Mouse (Mus musculus) thymus, postnatal 14 days (tissue): ENCODE results near the gene BC035044.
"Not testable (repeated sequence)": the region's sequence is repeated elsewhere in the genome, so short reads cannot be mapped to it uniquely, and the experiment has no call there.

Experiments
- DNase-seq: peaks from one replicate; pipeline ENCODE4 v3.0.0; 2021

Gene BC035044

DNA sequence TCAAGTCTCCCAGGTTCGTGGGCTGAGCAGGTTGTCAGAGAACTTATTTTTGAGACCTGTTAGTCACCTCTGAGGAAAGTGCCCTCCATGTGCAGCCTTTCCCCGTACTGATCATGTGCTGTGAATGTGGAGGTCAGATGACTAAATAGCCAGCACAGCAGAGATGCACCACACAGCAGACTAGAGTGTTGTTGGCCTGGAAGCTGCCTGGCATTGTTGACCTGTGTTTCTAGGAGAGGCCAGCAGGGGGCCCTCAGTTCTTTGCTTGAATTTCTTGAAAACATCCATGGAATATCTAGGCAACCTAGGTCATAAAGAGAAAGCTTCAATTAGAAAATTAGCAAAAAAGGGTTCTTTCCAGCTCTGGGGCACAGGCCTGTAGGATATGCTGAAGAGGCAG is 41.0 kb downstream of the BC035044 start:
- DNase-seq, result no peak

DNA sequence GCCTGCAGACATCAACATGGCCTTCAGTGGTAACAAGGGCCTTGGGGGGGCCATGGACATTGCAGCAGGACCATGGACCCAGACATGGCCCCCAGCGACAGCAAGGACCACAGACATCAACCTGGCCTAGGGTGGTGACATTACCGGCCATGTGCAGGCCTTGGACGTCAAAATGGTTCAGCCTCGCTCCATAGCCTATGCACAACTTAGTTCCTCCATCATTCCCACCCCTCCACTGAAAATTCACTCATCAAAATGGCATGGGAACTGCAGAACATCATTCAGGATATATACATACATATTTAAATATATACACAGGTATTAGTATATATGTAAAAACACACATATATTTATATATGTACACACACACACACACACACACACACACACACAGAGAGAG is 43.5 kb downstream of the BC035044 start:
- no peak for DNase-seq

DNA sequence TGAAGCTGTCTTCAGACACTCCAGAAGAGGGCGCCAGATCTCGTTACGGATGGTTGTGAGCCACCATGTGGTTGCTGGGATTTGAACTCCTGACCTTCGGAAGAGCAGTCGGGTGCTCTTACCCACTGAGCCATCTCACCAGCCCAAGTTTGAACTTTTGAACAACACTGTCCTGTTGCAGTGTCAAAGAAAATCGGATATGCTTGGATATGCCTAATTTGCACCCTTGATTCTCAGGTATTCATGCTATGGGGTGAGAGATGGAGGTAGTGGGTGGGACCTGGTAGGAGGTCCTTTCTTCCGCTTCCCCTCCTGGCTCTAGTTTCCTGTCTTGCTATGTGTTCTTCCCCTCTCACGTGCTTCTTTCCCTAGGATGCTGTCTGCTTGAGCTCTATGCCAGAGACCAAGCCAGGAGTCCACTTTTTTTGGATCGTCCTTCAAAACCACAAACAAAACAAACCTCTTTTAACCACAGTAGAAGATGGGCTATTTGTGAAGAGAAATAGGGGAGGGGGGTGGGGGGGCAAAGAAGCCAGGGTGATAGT is 44.9 kb downstream of the BC035044 start:
- DNase-seq, result no peak

DNA sequence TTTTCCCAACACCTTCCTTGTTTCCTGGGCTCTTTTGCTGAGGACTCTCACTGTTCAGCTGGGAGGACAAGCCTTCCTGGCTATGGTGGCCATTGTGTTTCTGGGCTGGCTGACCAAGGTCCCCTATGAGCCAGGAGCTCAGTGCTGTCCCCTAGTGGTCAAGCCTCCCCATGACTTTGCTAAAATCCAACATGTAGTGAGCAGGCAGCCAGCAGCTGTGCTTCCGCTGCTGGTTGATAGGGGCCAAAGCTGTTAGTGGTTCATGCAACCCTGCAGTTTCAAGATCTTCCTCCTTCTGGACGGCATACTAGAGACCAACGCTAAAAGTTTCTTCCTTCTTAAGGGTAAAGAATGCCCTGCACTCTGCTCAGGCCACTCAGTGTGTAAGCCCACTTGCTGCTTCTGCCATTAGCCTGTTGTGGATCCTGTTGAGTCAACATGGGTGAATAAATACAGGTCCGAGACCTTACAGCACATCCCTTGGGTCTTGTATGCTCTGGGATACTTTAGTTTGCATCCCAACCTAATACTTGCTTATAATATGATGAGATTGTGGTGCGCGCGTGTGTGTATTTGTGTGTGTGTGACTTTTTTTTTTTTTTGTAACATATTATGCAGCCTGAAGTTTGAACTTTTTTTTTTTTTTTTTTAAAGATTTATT is 45.5 kb downstream of the BC035044 start:
- DNase-seq, result peak; percentile 89

DNA sequence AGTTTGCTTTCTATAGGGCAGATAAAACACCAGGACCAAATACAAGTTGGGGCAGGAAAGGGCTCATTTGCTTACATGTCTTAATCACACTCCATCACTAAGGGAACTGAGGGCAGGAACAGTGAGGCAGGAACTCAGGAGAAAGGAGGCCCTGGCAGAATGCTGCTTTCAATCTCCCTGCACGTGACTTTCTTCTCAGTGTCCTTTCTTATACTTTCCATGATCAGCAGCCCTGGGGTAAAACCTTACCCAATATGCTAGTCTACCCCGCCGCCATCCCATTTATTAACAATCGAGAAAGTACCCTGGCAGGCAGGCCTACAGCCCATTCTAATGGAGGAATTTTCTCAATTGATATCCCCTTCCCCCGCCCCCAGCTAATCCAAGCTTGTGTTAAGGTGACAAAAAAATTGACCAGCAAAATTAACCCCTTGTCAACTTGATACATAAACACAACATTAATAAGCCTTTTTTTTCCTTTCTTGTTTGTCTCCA is 46.3 kb downstream of the BC035044 start:
- DNase-seq, result no peak

DNA sequence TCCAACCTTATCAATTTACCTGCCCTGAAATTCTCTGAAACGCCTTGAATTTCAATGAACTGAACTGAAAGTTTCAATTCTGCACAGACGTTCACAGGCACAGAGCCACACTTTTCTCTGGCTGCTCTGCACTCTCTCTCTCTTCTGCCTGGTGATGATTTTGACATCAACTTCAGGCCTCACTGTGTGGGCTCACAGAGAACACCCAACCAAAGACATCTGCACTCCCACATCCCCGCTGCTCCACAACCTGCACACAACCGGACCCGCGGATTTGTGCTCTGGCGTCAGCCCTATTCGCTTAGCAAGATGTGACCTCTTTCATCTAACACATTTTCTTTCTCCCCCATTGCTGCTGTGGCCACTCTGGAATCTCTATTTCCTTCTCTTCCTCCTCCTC is 46.8 kb downstream of the BC035044 start:
- no peak for DNase-seq

DNA sequence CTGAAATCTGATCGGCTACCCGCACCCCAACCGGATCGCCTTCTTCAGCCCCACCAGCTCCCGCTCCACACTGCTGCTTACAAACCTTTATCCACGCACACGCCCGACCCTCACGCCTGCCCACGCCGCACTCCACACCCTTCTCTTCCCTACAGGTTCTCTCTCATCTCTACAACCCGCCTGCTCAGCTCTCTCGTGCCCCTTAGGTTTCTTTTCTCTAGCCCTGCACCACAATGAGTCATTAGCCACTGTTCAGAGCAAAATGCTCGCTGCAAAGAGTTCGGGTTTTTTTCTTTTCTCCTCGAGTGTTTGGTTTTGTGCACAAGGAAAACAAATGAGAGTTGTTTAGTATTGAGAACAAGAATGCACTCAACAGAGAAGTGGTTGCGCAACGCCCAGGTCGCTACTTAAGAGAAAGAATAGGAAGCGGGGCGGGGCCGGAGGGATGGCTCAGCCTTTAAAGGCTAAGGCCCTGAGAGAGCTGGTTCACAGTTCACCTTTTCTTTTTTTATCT is 47.4 kb downstream of the BC035044 start:
- DNase-seq, result peak; percentile 68

DNA sequence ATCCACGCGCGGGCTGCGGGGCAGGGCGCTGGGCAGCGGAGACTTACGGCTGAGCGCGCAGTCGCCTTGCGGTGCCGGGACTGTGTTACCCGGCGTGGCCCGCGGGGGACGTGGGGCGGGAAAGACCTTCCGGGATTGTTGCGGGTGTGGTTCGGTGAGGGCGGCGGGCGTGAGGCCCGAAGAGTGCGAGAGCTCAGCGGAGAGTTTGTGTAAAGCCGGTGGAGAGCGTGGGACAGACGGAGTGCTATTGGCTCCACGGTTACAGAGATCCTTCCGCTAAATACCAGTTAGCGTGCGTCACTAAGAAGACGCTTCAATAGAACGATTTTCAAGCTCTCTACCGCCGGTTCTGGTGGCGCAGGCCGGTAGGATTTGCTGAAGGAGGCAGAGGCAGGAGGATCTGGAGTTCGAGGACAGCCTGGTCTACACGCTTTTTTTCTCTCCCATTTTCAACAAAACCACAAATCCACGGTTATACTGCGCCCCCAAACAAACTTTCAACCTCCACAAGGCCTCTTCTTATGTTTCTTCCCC is 47.9 kb downstream of the BC035044 start:
- DNase-seq, result peak; percentile 88

DNA sequence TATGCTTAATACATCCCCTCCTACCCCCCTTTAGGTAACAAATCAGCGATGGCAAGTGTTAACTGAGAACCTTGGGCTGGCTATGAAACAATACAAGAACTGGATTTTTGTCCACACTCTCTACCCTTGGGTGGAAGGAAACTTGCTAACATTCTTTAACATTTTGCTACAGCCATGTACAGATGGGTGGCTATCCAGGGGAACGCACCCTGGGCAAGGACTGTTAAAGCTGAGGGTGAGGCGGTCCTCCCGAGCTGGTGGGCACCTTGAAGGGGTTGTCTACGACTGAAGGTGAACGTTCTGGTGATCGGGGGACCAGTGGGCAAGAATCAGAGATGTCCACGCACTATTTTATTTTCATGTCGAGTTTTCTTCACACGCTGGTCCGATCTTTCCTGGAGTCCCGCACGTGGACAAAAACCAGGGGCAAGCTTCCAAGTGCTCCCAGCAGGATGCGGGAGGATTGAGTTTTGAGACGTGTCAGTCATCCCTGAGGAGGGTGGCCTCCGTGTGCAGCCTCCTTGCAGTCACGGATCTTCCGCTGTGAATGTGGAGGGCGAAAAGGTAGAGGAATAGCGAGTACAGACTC is 48.5 kb downstream of the BC035044 start:
- no peak for DNase-seq

DNA sequence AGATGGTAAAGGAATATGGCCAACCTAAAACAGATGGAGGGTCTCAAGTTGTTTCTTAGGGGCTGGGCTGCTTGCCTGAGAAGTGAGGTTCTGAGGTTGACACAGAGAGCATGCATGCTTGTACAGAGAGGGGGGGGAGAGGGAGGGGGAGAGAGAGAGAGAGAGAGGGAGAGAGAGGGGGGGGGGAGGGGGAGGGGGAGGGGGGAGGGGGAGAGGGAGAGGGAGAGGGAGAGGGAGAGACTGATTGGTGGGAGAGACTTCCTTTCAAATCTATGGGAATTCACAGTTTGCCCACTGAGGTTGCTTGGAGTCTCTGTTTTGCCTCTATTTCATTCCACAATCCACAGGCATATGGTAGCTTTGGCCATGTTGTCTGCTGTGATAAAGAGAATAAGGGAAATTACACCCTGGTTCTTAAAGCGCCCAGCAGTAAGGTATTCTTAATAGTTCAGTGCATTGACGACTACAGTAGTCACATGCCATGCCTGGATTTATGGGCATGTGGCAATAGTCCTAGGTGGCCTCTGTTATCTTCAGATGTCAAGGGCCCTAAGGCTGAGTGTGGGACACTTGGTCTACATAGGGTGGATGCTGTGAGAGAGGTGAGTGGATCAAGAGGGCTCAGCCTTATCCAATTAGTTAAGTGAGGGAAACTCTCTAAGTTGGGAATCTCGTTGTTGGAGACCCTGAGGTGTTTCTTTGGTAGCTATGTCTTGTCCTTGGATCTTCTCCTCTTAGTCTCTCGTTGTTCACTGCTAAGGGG is 49.4 kb downstream of the BC035044 start:
- no peak for DNase-seq

DNA sequence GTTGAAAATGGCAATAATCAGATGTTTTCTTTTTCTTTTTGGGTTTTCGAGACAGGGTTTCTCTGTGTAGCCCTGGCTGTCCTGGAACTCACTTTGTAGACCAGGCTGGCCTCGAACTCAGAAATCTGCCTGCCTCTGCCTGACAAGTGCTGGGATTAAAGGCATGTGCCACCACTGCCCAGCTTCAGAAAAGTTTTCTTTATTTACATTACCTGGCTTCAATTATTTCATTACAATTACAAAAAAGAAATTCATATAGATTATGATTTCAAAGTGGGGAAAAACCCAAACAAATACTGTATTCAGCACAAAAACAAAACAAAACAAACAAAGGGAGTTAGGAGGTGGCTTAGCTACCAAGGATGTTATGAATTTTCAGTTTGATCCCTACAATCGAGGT is 50.3 kb downstream of the BC035044 start:
- DNase-seq, result not testable (repeated sequence)

DNA sequence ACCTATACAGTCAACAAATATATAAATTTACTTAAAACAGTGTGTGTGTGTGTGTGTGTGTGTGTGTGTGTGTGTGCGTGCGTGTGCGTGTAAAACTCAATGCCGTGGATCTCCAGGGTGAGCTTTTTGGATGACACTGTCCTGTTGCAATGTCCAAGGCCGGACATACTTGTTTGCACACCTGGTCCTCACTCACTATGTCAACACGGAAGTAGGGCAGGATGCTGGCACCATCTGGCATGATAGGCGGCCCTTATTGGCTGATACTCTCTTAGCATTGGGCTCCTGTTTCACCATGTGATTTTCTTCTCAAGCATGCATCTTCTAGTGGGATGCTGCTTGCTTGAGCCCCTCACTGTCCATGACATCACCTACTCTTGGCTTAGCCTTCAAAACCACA is 51.0 kb downstream of the BC035044 start:
- no peak for DNase-seq

DNA sequence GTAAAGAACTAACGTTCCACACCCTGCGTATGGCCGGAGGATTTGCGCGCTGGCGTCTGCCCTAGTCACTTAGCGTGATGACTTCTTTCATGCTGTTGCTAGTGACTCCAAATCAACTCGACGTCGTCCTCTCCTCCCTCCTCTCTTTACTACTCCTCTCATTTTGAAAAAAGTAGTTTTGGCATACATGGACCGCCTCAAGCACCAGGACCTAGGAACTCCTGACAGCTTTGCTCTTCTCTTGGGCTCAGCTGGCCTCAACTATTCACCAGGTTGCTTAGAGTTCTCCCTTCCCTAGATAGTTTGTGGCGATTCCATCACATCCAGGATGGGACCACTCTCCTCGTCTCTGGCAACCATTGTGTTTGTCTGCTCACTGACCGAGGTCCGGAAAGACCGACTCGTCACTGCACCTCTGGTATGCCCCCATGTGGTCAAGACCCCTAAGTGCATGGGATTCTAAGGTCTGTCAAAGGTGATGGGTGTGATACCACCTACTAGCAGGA is 51.6 kb downstream of the BC035044 start:
- peak; percentile 92 for DNase-seq

DNA sequence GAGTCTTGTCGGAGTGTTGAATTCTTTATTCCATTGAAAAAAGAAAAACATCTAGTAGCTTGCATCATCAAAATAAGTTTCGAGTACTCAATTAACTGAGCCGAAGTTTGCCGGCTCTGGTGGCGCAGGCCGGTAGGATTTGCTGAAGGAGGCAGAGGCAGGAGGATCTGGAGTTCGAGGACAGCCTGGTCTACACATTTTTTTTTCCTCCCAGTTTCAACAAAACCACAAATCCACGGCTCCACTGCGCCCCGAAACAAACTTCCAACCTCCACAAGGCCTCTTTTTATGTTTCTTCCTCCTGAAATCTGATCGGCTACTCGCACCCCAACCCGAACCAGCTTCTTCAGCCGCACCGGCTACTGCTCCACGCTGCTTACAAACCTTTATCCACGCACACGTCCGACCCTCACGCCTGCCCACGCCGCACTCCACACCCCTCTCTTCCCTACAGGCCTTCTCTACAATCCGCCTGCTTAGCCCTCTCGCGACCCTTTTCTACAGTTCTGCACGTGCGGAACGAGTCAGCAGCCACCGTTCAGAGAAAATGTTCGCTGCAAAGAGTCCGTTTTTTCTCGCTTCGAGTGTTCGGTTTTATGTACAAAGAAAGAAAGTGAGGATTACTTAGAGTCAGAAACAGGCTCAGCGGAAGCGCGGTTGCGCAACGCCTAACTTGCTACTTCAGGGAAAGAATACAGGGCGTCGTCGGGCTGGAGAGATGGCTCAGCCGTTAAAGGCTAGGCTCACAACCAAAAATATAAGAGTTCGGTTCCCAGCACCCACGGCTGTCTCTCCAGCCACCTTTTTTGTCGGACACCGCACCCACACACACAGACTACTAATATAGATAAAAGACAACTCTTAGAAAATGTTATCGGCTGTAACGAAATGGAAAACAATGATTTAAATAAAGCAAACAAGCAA is 52.3 kb downstream of the BC035044 start:
- peak; percentile 88 for DNase-seq

DNA sequence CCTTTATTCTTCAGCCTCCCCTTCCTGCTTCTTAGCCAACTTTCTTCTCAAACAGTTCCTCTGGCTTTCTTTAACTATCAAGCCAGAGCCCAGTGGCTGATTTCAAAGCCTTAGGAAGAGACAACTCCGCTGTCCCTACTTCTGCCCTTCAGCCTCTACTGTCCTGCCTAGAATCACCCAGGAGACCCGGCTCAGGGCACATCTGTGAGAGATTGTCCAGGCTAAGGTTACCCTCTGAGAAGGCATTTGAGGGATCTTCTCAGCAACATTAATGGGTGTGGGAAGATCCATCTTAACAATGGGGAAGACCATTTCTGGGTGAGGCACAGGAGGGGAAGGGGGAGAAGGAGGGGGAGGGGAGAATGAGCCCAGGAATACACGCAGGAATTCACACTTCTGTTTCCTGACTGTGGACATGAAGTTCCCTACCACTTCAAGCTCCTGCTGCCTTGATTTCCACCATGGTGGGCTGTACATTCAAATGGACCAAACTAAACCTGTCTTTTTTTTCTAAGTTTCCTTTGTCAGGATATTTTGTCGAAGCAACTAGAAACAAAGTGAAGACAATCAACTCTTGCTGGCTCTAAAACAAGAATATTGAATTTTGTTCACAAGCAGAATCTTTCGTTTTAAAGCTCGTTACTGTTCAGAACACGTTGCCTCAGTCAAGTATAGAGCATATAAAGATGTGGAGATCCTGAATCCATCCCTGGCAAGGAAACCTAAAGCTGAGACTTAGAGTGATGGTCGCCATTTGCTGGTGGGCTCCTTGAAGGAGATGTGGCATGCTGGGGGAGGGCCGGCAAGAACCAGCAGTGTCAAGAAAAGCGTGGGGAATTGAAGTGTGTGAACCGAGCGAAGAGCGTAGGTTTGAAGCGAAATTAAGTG is 53.2 kb downstream of the BC035044 start:
- no peak for DNase-seq

DNA sequence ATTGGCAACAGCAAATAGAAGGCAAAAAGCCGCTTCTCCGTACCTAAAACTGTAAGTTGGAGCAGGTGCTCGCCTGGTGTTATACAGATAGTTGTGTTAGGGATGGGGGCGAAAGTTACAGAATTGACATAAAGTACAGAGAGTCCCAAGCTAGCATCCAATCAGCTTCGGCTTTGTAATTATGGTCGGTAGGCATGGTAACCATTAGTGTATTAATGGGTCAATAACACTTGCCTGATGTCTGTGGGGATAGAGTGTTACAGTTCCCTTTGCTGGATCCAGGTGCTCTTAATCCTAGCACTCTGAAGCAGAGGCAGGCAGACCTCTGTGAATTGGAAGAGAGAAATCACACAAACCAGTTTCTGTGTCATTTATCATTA is 54.0 kb downstream of the BC035044 start:
- DNase-seq, result no peak

DNA sequence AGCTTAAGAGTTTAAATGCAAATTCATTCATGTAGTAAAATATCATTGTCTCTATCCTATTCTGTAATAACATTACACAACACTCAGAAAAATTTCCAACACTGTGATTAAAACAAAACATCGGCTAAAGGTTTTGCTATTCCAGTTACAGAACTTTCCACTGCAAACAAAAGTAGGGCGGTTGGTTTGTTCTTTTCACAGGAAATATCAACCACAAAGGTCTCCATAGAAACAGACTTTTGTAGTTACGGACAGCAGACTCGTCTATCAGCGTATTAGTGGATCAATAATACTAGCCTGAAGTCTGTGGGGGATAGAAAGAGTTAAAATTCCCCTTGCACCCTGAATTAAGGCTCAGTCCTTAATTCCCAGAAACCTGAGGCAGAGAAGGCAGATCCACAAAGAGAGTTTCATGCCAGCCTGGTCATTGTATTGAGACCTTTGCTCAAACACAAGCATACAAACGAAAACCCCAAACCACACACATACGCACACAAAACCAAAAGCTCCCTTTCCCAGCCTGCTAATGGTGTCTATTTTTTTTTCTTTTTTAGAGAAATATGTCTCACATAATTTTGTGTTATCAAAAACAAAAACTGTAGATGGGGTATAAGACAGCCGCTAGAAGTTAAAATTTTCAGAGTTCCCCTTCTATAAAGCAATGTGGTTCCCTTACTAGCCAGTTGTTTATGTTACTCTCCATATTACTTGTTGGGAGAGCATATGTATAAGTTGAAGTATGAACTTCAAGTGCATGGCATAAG is 54.6 kb downstream of the BC035044 start:
- DNase-seq, result no peak

DNA sequence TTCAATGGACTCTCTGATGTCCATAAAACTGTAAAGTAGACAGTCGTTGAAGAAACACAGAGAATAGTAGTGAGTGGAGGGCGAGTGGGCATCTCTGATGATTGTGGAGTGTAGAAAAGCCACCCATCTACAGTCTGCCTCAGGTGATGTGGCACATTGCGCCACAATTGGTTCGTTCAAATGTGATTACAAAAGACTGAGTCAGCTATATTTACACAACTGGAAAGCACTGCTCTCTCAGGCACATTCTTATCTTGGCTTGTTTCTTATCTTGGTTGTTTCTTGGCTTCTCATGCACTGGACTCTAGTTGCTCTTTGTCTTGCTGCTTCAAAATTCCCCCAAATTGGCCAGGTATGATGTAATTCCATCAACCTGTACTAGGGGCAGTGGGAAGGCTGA is 55.4 kb downstream of the BC035044 start:
- no peak for DNase-seq

DNA sequence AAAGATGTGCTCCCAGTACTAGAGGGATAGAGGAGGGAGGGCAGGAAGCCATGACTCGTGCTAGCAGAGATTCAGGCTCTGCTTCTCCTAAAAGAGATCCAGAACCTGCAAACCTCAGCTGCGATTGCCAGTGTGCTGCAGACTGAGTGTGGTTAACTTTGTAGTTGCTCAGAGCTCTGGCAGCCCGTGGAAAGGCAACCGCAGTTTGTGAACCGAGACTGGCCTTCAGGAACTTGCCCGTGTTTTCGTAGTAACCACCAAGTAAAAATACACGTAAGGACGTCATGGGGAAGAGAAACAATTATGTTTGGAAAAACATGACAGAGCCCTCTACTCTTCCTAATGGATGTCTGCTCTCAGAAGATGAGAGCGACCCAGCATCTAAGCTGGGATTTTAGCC is 57.9 kb downstream of the BC035044 start:
- no peak for DNase-seq

DNA sequence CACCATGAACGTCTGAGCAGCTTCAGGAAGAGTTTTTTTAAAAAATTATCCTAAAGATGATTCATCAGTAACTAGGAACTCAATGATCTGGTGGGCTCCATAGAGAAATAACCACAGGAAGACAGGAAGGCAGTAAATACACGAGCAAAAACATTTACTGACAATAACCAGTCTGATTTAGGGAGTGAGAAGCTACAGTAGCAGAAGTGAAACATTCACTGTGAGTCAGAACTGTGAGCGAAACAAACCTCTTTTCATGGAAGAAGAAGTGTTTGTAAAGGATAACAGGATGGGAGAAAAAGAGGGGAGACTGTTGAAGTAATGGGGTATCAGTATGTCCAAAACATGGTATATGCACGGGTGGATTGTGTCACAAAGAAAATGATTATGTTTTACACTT is 61.1 kb downstream of the BC035044 start:
- DNase-seq, result no peak
